Mouse (Mus musculus) layer of hippocampus, adult 18-20 months (tissue): ENCODE data around the gene Hist1h2ap. TPM values are rescaled to one million over a fixed set of nuclear protein-coding genes. Genes with fewer than 3 reads are reported as not detected.
"Not testable (repeated sequence)": the region's sequence is repeated elsewhere in the genome, so short reads cannot be mapped to it uniquely, and the experiment has no call there.

Experiments
- DNase-seq, 2 experiments: peaks; one replicate each; pipeline ENCODE4 v3.0.0; 2022; ENCODE audit warnings: low spot score in 2 of 2
- microRNA-seq, 2 experiments: library from miRNA; unstranded; fragments of <30 nt; microRNA quantifications; one replicate each; pipeline ENCODE4 v1.2.0; 2021
- total RNA-seq, 2 experiments: library from RNA; stranded (reverse); gene quantifications; 2 replicates each; pipeline ENCODE4 v1.2.3; 2021

The Hist1h2ap gene
- total RNA-seq, 2 experiments from 2014 or later = 24.8 TPM; not detected in 1

DNA sequence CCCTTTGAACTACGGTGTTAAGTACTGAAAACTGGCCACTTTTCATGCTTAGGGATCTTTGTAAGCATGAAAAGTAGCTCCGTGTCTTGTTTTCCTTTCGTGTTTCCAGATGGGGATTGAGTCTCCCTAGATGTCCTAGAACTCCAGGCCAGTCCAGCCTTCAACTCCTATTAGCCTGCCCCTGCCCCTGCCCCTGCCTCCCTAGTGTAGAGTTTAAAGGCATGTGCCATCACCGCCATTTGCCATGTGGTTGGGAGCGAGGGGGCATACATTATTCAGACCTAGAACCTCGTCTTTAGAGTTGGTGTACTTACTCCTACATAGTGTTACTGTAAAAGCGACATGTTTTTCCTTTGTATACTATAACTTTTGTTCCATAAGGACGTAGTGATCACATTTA, 22.2 kb downstream of the Hist1h2ap start:
- DNase-seq = not testable (repeated sequence)

DNA sequence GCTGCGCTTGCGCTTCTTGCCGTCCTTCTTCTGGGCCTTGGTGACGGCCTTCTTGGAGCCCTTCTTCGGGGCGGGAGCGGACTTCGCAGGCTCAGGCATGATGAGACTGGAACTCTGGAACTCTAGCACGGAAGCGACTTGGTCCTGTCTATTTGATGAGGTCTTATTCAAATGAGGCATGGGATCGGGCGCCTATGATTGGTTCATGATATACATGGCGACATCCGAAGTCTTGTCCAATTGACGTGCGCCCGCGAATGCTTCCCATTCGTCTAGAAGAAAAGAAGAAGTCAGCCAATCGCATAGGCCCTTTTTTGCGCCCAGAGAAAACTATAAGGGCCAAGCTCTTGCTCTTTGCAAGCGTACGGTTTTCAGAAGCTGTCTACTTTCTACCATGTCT, 23.2 kb downstream of the Hist1h2ap start, which contains the start of the genes Hist1h2bq and Hist1h2ao:
Hist1h2bq (minus strand) TSS at position 125 of the 400 bp plus-strand sequence.
Hist1h2ao (plus strand) TSS at position 393 of the 400 bp plus-strand sequence.
- DNase-seq = not testable (repeated sequence)

- DNase-seq = not testable (repeated sequence)
These were observed 30.2 kb downstream of the Hist1h2ap start for GRCm38 (mm10) chr13:21803058-21803457.

GRCm38 (mm10) chr13:21797163-21797562, 36.1 kb downstream of the Hist1h2ap start:
- not testable (repeated sequence) for DNase-seq

DNA sequence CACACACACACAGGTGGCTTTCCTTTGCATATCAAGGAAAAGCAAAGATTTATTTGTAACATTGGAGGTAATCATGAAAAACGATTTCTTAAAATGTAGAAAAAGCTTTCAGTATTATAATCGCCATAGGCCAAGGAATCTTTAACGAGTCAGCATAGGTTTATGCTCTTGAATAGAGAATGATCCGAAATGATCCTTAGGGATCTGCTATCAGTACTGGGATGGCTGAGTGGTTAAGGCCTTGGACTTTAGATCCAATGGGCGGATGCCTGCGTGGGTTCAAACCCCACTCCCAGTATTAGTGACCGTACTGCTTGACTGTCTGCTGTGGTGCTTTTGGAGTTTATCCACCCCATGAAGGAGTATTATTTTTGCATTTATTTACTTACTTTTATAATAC, 37.7 kb downstream of the Hist1h2ap start:
- DNase-seq = no peak

- DNase-seq = no peak
These were observed 42.6 kb downstream of the Hist1h2ap start for GRCm38 (mm10) chr13:21790601-21791283.

- DNase-seq = no peak
These were observed 43.4 kb downstream of the Hist1h2ap start for GRCm38 (mm10) chr13:21789925-21790324.

- no peak for DNase-seq
These were observed 45.3 kb downstream of the Hist1h2ap start for GRCm38 (mm10) chr13:21787760-21788593.

GRCm38 (mm10) chr13:21786899-21787629, 46.2 kb downstream of the Hist1h2ap start, which contains the start of the genes Hist1h2an and Hist1h2bp:
Hist1h2an (minus strand) TSS chr13:21787218.
Hist1h2bp (plus strand) TSS chr13:21787461.
- DNase-seq = peak; percentile 87 to 95

DNA sequence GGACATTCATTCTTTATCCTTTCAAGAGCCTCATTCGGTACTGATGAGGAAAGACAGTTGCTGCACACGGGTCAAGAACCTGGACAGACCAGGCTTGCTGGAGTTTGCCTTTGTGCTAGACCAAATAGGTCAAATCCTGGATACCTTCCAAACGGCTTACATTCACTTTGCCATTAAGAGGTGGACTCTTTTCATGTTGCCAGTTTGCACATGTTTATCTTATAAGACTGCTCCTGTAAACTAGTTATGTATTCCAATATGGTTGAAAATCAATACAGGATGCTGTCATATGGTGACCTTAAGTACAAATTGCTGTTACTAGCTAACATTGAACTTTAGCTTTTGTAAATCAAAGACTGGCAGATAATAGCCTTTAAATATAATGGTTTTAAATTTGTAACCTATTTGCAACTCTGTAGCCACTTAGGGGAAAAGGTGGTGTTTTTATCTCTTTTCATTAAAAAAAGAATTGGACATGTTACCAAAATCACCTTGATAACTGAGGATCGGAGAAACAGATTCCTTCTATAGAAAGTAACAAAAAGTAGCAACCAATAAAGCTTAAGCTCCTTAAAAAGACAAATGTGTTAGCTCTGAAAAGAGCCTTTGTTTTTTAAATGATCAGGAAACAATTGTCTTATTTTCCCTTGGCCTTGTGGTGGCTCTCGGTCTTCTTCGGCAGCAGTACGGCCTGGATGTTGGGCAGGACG, 47.0 kb downstream of the Hist1h2ap start:
- DNase-seq = no peak

DNA sequence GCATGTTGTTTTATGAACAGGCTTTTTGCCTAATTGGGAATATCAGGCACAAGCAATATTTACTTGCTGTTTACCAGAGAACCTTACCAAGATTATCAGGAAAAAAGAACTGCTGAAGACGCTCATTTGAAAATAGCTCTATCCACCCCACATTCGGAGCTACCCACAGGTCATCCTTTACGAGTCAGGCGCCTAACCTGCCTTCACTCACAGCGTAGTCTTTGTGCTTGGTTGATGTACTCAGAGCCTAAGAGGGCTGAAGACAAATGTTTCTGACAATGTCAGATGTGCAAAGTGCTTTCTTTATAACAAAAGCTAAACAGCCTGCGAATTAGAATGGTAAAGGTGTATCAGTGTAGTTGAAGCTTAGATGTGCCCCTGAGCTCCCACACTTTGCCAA, 49.0 kb downstream of the Hist1h2ap start:
- no peak for DNase-seq

GRCm38 (mm10) chr13:21783734-21784161, 49.6 kb downstream of the Hist1h2ap start:
- peak in 1 of 2 experiments; percentile 39 for DNase-seq

- DNase-seq = peak; percentile 54 to 86
These were observed 50.1 kb downstream of the Hist1h2ap start, which contains the start of gene Hist1h3i for GRCm38 (mm10) chr13:21783255-21783617. Hist1h3i (minus strand) TSS chr13:21783370.

Small RNAs within 50 kb of the gene (microRNA-seq; reads per million reads assigned to microRNA genes)
- gene Gm19658 = 0 reads per million in 2 experiments
- 0 reads per million in 2 experiments for gene Gm44346
- gene Gm44466 = 0 reads per million in 2 experiments

Other genes with a start within 250 kb of the Hist1h2ap start
- gene Olfr1362, start 219.5 kb downstream of the Hist1h2ap start, total RNA-seq = not detected
- gene Olfr11, start 191.0 kb downstream of the Hist1h2ap start, total RNA-seq = not detected
- gene Olfr1361, start 170.1 kb downstream of the Hist1h2ap start, total RNA-seq = not detected
- gene Olfr1360, start 156.1 kb downstream of the Hist1h2ap start, total RNA-seq = not detected
- not detected for gene Olfr1359, start 135.4 kb downstream of the Hist1h2ap start, total RNA-seq
- gene Hist1h2bl, start 117.4 kb downstream of the Hist1h2ap start, total RNA-seq = 10 to 100 TPM; 27.6 to 36.7 TPM
- 10 to 100 TPM in 1 of 2 experiments, 1 to 10 TPM in 1; 8.2 to 48.5 TPM for gene Hist1h2ai, start 117.1 kb downstream of the Hist1h2ap start, total RNA-seq
- 10 to 100 TPM; 48.4 to 55.7 TPM for gene Hist1h3h, start 115.8 kb downstream of the Hist1h2ap start, total RNA-seq
- gene Hist1h2bm, start 111.5 kb downstream of the Hist1h2ap start, total RNA-seq = 1 to 10 TPM; 2.9 to 3.3 TPM
- gene Hist1h4j, start 98.4 kb downstream of the Hist1h2ap start, total RNA-seq = 10 to 100 TPM; 14.8 to 23.1 TPM
- gene Hist1h4k, start 83.0 kb downstream of the Hist1h2ap start, total RNA-seq = 100 to 1,000 TPM; 282 to 318 TPM
- gene Hist1h2ak, start 79.7 kb downstream of the Hist1h2ap start, total RNA-seq = 10 to 100 TPM; 11.8 to 15.2 TPM
- gene Hist1h2bn, start 79.4 kb downstream of the Hist1h2ap start, total RNA-seq = 1 to 10 TPM; 2.7 to 6.6 TPM
- 1 to 10 TPM; 4.4 to 4.9 TPM for gene Hist1h1b, start 52.9 kb downstream of the Hist1h2ap start, total RNA-seq
- gene Hist1h3i, start 50.1 kb downstream of the Hist1h2ap start, total RNA-seq = 10 to 100 TPM; 45.5 to 56.3 TPM
- not detected for gene Hist1h2an, start 46.3 kb downstream of the Hist1h2ap start, total RNA-seq
- gene Hist1h2bp, start 46.0 kb downstream of the Hist1h2ap start, total RNA-seq = 1 to 10 TPM; 4.7 to 5.9 TPM
- 10 to 100 TPM; 36.0 to 39.2 TPM for gene Hist1h2bq, start 23.3 kb downstream of the Hist1h2ap start, total RNA-seq
- gene Hist1h2ao, start 23.0 kb downstream of the Hist1h2ap start, total RNA-seq = 10 to 100 TPM; 10.7 to 27.7 TPM
- 100 to 1,000 TPM; 262 to 266 TPM for gene Hist1h4m, start 21.8 kb downstream of the Hist1h2ap start, total RNA-seq
- 10 to 100 TPM; 39.3 to 58.5 TPM for gene Hist1h4n, start 1.3 kb downstream of the Hist1h2ap start, total RNA-seq
- gene Hist1h2br, start 236 bp upstream of the Hist1h2ap start, total RNA-seq = 10 to 100 TPM; 36.0 to 38.4 TPM
- 1 to 10 TPM; 2.5 to 2.9 TPM for gene Zfp184, start 111.6 kb upstream of the Hist1h2ap start, total RNA-seq
- under 1 TPM in 1 of 2 experiments, not detected in 1; 0.12 TPM for gene Pom121l2, start 147.7 kb upstream of the Hist1h2ap start, total RNA-seq
- 1 to 10 TPM in 1 of 2 experiments, under 1 TPM in 1; 0.58 to 1.3 TPM for gene Prss16, start 176.2 kb upstream of the Hist1h2ap start, total RNA-seq
- gene Hist1h2ah, start 202.1 kb upstream of the Hist1h2ap start, total RNA-seq = 10 to 100 TPM in 1 of 2 experiments, 1 to 10 TPM in 1; 4.9 to 45.9 TPM
- 10 to 100 TPM; 11.4 to 16.1 TPM for gene Hist1h2bk, start 202.4 kb upstream of the Hist1h2ap start, total RNA-seq
- 10 to 100 TPM; 65.4 to 84.2 TPM for gene Hist1h4i, start 207.9 kb upstream of the Hist1h2ap start, total RNA-seq
- gene Hist1h2ag, start 209.4 kb upstream of the Hist1h2ap start, total RNA-seq = 10 to 100 TPM in 1 of 2 experiments, 1 to 10 TPM in 1; 7.8 to 10.3 TPM
- gene Hist1h2bj, start 209.7 kb upstream of the Hist1h2ap start, total RNA-seq = 10 to 100 TPM in 1 of 2 experiments, 1 to 10 TPM in 1; 8.3 to 13.2 TPM